Mouse (Mus musculus) layer of hippocampus, postnatal 14 days (tissue): ENCODE measurements at regions not wholly inside any gene's neighbourhood (a gene's known extent, or its start where the extent isn't known, plus 50 kb on each side); places are given as distances from the start of the nearest gene placed in this dataset.
A peak's percentile ranks its signal among the peaks of the same experiment; 100 is the strongest.
"Not testable (repeated sequence)": the region's sequence is repeated elsewhere in the genome, so short reads cannot be mapped to it uniquely, and the experiment has no call there.

Experiments used
- DNase-seq, 2 experiments: peaks; one replicate each; pipeline ENCODE4 v3.0.0; 2021 to 2022; ENCODE audit warnings: low spot score in 2 of 2, mixed read lengths in 1 of 2

GRCm38 (mm10) chr12:40898414-40899027, 125.4 kb upstream of the Immp2l start:
- peak in 1 of 2 experiments; percentile 40 for DNase-seq

GRCm38 (mm10) chr12:40905650-40906338, 118.1 kb upstream of the Immp2l start:
- no peak for DNase-seq

- DNase-seq: no peak
Measured at GRCm38 (mm10) chr12:40906807-40907206, 117.1 kb upstream of the Immp2l start.

DNA sequence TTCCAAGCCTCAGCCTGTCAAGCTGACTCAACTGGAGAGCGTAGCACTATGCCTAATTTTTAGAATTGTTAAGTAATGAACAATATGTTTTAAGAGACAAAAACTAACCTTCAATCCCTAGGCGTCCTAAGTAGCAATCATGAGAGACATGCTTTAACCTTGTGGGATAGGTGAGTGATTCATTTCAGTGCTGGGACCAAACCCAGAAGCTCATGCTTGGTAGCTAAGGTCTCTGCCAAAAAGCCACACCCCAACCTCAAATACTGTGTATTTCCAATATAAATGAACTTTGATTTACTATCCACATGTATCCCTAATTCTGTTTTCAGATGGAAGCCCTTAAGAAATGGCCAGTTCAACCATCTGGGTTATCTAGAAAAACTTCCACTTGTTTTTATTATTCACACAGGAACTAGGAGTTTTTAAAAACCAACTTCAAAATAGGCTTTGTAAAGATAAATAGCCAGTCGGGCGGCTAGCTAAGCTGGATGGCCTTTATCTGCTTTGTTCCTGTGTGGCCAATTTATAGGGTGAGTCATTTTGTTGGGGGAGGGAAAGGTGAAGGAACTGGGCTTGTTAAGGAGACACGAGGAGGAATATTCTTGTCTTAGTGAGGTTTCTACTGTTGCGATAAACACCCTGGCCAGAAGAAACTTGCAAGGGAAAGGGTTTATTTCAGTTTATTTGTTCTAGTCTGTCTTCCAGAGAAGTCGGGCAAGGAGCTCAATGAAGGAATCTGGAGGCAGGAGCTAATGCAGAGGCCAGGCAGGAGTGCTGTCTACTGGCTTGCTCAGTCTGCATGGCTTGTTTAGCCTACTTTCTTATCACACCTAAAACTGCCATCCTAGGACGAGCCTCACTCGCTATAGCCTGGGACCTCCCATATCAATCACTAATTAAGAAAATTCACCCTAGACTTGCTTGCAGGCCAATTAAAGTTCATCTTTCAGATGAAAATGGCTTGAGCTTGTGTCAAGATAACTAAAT, 114.8 kb upstream of the Immp2l start:
- no peak for DNase-seq

DNA sequence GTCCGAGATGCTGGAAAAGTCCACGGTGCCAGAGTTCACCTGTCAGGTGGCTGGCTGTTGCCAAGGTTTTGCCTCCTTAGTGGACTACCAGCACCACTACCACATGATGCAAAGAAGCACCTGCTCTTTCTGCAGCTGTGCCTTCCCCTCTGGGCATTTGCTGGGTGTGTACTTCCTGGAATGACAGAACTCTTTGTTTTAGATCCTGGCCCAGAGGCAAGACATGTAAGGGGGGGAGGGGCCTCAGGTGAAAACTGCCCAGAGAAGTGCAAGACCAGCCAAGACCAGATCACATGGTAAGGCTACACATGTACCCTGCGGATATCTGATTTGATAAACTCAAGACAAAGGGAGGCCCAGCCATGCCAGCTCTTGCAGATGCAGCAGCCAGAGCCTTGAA, 106.4 kb upstream of the Immp2l start:
- no peak for DNase-seq

- no peak for DNase-seq
Measured at GRCm38 (mm10) chr12:40921988-40922387, 101.9 kb upstream of the Immp2l start.

DNA sequence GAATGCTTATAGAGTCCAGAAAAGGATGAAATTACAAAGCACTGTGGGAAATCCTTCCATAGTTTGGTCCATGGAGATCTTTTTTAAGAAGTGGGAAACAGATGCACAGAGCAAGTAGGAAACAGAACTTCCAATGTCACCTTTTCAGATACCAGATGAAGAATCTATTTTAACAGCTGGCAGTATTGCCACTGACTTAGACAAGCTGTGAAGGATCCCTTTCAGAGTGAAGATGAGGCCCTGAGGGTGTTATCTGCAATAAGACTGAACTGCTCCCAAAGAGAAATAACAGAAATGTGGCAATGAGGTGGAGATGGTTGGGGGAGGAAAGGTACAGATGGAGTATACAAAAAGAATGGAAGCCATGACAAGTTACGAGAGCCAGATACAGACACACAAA, 97.2 kb upstream of the Immp2l start:
- no peak for DNase-seq

DNA sequence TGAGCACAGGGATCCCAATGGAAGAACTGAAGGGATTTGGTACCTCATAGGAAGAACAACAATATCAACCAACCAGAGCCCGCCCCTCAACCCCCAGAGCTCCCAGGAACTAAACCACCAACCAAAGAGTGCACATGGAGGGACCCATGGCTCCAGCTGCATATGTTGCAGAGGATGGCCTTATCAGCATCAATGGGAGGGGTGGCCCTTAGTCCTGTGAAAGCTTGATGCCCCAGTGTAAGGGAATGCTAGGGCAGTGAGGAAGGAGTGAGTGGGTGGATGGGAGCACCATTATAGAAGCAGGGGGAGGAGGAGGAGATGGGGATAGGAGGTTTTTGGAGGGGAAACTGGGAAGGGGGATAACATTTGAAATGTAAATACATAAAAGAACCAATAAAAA, 94.5 kb upstream of the Immp2l start:
- DNase-seq: not testable (repeated sequence)

GRCm38 (mm10) chr12:40935098-40935759, 88.7 kb upstream of the Immp2l start:
- no peak for DNase-seq

GRCm38 (mm10) chr12:40937037-40937436, 86.9 kb upstream of the Immp2l start:
- no peak for DNase-seq

DNA sequence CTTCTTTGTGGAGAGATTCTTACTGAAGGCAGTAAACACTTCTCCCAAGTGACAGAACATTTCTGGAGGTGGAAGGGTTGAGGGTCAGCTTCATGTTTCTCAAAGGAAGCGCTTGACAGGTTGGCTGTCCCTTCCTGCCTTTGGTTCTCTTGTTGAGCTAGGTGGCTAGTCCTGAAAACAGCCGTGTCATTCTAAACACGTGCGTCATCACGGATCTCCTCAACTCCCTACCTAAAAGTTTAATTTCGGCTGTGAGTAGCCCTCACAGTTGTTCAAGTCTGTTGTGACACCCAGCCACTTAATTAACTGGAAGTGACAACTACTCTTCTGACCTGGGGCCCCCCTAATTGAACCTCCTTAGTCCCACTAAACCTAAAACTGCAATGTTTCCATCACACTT, 77.0 kb upstream of the Immp2l start:
- DNase-seq: no peak

GRCm38 (mm10) chr12:40949580-40949979, 74.3 kb upstream of the Immp2l start:
- DNase-seq: no peak

- DNase-seq: no peak
Measured at GRCm38 (mm10) chr12:40958536-40958935, 65.4 kb upstream of the Immp2l start.

DNA sequence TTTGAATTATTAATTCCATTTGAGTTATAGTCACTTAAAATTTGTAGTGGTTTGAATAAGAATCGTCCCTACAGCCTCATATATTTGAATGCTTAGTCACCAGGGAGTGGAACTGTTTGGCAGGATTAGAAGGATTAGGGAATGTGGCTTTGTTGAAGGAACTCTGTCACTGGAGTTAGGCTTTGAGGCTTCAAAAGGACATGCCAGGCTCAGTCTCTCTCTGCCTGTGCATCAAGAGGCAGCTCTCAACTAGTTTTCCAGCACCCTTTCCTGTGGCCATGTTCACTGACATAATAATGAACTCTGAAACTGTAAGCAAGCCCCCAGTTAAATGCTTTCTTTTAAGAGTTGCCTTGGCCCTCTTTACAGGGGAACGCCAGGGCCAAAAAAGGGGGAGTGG, 58.9 kb upstream of the Immp2l start:
- no peak for DNase-seq

DNA sequence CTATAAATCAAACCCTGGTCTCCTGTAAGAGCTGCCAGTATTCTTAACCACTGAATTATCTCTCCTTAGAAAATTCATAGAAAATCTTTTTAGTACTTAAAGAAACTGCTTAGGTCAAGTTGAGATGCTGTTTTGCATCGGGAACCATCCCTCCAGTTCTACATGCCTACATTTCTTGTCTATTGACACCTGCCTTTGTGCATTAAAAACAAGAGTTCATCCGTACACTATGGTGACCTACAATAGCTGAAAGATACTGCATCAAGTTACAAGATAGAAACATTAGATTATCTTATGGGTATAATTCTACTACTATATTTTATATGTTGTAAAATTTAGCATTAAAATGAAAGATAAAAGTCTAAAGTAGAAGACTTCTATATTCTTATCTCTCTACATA, 57.6 kb upstream of the Immp2l start:
- no peak for DNase-seq

DNA sequence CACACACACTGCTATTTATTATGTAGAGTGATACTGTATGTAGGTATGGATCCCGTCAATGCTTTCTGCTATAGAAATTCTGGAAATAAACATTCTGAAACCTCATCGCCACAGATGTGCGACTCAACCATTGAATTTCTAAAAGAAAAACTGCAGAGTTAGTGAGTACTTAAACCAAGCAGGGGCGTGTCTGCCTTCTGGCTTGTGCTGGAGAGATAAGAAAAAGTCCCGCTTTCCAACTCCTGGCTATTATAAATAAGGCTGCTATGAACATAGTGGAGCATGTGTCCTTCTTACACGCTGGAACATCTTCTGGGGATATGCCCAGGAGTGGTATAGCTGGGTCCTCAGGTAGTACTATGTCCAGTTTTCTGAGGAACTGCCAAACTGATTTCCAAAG, 57.2 kb upstream of the Immp2l start:
- DNase-seq: not testable (repeated sequence)

DNA sequence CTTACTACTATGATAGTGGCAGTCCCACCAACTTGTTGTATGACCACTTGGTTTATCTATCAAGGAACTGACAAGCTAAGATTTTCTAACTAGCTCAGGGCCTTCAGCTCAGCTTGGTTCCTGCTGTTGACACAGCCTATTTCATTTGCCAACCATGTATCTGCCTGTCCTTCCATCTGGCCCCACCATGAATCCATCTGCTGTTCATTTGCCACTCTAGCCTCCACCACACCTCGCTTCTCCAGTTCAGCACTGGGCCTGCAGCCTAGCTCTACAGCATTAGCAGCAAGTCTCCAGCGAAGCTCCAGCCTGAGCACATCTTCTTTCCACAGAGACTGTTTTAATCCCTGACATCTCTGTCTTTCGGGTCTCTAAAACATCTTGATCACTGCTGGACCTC, 51.0 kb upstream of the Immp2l start:
- DNase-seq: peak; percentile 13 to 67
